Mouse (Mus musculus) adrenal gland, postnatal 25 days (tissue): ENCODE measurements at regions not wholly inside any gene's neighbourhood (a gene's known extent, or its start where the extent isn't known, plus 50 kb on each side); places are given as distances from the start of the nearest gene placed in this dataset.

Experiments used
- DNase-seq: peaks from one replicate; pipeline ENCODE4 v3.0.0; 2021; ENCODE audit warnings: mixed read lengths

DNA sequence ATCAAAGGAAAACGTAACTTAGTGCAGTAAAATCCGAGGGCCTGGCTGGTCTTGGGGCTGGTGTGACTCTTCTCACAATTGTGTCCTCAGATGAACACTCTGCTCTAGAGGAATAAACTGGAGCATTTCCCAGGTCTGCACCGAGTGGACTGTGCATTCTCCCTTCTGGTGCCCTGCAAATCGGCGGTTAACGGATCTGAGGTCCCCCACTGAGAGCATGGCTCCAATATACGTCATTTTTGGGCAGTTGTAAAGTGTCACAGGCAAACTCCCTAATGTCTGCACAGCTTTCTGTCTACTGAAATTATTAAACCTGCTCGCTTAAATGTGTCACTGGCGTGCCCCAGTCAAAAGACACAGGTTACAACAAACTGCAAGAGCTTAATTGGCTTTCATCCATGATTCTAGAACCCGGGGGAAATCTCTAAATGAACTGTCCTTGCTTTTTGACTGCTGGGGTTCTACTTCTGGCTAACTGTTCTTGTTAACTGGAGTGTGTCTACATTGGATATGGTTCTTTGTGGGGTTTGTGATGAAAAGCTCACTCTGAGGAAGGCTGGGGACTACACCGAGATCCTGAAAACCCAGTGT, 93.7 kb upstream of the Gm47985 start:
- no peak for DNase-seq

DNA sequence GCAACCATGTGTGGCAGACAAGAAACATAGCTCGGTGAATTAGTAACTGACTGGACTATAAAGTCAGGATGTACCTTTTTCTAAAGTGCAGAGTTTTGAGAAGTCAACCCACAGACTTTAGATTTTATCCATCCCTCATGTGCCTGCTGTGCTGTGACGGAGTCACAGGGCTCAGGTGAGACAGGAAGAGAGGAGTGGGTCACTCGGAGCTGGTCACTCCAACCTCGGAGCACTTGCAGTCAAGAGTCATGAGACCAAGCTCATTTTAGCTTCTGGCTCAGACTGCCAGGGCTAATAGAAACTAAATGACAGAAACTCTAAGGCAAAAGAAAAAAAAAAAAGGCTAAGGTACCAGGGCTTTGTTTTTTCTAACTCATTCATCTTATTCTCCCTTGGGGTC, 90.3 kb upstream of the Gm47985 start:
- DNase-seq: no peak

DNA sequence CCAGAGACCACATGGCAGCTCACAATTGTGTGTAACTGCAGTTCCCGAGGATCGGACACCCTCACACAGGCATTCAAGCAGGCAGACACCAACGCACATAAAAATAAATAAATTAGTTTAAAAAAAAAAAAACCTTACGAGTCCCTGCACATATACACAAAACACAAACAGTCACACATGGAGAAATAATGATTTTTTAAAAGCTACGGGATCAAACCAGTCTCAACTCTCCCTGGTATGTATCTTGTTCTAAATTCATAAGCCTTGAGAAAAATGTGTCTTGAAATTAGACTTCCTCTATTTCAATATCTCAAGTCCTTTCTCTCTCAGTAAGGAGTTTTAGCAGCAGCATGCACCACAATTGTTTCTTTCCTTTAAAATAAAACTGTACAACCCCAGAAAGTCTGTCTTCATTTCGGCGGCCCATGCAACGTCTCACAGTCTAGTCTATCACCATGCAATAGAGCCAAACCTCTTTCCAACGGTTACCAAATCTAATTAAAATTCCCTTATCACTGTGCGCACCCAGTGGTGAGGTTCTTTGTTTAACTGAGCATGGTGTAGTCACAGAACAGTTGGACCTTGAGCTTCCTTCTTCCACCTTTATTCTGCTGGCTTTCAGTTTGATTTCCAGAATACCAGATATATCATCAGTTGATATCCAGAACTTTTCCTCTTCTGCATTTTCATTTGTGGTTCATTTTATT, 86.8 kb upstream of the Gm47985 start:
- DNase-seq: no peak

DNA sequence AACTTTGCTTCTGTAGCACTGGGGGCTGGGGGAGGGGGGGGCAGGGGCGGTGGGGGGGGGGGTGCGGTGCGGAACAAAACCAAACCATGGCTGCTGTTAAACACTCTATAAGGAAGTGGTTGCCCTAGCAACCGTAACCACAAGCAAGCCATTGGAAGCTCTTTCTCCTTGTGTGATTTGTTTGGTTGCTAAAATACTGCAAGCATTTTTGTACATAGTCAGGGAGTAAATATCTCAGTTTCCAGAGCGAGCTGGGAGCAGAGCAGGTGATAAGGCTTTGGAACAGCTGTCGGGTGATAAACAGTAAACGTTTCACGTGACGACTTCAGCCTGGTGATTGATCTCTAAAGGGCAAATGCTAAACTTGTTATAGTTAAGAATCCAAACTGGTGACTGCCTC, 86.3 kb upstream of the Gm47985 start:
- DNase-seq: no peak

DNA sequence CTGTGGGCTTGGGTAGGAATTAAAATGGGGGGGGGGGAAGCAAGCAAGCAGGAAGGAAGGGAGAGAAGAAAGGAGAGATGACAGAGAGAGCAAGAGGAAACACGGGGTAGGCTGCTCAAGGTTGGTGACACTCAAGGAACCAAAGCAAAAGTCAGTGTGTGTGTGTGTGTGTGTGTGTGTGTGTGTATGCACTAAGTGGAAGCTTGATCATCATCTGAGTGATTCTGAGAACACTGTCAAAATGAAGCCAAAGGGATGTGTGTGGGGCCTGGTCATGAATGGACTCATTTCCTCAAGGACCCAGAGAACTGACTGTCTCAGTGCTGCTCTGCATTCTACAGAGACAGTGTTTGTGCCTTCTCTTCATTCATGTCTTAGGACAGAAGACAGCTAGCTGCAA, 84.8 kb upstream of the Gm47985 start:
- no peak for DNase-seq

DNA sequence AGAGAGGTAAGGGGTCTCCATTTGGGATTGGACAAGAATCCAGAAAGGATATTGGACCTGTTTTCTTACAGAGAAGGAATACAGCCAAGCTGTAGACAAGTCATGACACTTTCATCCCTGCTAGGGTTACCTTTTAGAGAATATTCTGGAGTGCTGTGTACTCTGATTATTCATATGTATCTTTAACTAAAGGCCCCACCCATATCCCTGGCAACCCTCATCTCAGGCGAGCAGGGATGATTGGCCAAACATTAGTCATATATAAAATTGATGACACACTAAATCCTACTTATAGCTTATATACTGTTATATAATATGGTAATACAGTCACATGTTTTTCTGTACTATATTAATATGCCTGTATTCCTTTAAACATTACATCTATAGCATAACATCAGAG, 83.6 kb upstream of the Gm47985 start:
- DNase-seq: no peak

DNA sequence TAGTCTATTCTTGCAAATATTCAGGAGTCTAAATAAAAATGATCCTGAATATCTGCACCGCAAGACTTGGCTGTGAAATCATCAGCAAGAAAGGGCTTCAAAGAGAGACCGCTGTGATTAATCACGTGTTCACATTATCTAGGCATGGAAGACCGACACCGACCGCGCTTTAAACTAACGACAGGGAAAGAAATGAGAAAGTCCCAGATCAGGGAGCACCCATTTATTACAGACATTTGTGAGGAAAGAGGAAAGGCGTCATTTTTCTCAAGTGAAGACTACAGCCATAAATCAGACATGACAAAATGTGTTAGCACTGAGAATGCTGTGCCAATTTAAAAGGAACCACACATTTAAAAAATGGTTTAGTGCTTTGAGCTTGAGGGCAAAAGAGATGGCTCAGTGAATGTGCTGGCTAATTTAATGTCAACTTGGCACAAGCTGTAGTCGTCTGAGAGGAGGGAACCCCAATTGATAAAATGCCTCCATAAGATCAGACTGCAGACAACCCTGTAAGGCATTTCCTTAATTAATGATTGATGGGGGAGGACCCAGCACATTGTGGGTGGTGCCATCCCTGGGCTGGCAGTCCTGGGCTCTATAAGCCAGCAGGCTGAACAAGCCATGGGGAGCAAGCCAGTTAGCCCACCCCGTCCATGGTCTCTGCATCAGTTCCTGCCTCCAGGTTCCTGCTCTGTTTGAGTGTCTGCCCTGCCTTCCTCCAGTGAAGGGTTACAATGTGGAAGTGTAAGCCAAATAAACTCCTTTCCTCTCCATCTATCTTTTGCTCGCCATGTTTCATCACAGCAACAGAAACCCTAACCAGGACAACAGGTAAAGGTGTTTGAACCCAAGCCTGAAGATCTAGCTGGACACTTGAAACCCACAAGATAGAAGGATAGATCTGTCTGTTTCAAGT, 81.5 kb upstream of the Gm47985 start:
- DNase-seq: no peak

DNA sequence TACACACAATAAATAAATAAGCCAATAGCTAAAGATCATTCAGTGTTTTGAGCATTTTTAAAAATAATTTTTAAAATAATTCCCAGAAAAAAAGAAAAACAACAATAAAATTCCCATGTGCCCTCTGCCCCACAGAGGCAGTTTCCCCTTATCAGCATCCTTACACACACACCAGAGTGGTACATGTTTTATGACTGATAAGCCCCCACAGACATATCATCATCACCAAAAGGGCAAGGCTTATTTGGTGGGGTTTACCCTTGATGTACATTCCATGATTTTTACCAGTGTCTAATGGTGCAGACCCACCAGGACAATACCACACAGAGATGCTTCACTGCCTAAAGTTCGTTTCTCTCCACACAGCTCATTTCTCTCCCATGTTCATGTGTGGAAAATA, 80.8 kb upstream of the Gm47985 start:
- DNase-seq: no peak

DNA sequence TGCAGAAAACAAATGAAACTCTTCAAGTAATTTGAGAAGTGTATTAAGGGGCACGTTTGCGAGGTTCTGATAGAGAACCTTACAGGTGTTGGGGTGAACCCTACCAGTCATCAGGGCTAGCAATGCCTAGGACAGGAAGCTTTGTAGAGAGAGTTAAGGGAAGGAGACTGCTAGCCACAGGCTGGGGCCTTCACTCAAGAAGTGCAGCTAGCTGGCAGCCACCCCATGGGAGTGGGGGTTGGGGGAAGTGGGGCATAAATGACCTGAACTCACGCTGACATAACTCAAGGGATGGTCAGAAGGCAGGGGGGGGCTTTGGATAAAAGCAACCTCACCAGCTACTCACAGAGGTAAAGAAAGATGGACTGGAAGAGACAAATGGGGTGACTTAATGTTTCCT, 80.3 kb upstream of the Gm47985 start:
- DNase-seq: no peak

DNA sequence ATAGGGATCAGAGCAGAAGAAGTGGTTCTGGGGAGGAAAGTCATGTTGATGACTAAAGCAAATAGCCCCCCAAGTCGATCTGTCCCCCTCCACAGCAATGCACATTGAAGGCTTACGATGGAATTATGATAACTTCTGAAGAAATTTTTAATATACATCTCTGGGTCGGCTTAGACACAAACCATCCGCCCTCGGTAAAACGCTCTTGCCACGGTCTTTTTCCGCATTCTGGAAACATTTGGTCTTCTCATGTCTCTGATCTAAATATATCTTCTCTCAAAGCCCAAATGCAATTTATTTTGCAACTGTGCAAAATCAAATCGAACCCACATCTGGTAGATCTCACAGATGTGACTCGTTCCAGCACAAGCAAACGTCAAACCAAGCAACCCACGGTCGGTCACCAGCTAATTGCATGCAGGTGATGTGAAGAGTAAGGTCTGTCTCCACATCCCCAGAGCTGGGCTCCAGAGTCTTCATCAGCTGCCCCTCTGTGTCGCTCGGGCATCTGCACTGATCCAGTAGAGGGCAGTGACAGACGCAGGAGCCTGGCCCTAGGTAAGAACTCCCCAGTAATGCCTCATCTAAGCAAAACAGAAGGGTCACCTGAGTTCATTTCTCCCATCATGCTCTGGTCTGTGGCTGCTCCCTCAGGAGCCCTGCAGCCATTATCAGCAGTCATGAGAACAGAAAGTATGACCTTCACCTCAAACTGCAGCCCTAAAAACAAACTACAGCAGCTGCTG, 79.5 kb upstream of the Gm47985 start:
- DNase-seq: no peak

DNA sequence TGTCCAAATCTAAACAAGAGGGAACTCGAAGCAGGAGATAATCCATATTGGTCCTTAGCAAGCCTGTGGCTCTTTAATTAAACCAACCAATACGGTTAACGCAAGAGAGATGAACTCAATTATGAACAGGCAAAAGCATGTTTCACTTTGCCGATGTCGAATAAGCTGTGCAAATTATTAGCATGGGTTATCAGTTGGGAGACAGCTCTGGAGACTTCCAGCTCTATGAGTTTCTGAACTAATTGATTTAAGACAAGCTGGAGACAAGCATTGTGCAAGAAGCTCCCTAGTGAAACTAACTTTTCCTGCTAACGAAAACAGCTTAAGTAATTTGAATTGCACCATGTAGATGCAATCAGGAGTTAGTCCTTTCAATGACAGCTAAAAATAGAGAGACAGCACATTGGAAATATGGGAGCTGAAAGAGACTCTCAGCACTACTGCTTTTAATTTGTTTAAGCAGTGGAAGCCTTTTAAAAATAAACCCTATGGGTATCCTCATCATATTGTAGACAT, 78.8 kb upstream of the Gm47985 start:
- DNase-seq: no peak

DNA sequence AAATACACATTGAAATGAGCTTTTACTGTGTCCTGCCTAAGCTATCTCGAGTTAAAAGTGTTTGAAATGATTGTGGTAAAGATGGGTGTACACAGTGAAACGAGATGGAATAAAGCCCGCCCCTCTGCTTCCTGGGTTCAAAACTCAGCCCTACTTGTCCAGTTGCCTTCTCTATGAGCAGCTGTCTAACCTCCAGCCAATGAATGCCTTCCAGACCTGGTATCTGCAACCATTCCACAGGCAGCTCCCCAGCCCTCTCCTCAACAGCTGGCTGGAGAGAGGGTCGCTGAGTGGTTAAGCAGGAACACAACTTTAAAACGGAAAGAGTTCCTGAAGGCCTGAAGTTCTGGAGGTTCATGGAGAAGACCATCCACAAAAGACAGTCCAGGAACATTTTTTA, 78.0 kb upstream of the Gm47985 start:
- no peak for DNase-seq

DNA sequence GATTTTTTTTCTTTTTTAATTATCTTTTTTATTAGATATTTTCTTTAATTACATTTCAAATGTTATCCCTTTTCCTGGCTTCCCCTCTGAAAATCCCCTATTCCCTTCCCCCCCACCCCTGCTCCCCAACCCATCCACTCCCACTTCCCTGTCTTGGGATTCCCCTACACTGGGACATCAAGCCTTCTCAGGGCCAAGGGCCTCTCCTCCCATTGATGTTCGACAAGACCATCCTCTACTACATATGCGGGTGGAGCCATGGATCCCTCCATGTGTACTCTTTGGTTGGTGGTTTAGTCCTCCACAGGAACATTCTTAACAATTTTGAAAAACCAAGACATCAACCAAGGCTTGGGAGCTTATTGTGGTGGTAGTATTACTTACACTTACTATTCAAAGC, 77.5 kb upstream of the Gm47985 start:
- DNase-seq: no peak

DNA sequence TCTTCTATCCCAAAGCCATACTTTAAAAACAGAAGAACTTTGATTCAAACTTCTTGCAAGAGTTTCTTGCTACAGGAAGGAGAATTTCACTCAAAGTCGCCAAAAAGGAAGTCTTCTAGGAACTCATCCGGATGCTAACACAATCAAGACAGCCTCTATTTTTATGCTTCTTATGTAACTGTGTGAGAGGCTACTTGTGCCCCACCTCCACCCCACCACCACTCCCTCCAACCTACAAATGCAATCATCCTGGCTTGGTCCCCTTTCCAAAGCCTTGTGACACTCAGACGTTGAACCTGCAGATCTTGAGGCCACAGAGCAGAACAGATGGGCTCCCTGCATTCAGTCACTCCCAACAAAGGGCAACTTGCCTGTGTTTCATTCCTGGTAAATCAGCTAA, 77.1 kb upstream of the Gm47985 start:
- DNase-seq: peak; percentile 3

DNA sequence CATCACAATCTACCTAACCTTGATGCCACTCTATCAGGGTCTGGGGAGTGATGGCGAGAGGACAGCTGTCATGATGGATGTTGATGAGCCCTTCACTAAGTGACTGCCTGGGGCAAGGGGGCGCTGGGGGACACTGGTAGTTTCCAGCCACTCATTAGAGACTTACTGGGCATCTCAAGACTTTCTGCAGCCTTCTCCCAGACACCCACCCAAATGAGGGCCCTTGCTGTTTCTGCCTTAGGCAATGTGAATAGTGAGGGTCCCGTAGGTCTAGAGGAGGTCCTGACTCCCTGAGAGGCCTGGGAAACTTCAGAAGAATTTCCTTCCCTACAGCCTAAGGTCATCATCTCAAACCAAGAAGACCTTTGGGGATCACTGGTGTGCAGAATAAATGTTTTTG, 74.9 kb upstream of the Gm47985 start:
- DNase-seq: no peak

DNA sequence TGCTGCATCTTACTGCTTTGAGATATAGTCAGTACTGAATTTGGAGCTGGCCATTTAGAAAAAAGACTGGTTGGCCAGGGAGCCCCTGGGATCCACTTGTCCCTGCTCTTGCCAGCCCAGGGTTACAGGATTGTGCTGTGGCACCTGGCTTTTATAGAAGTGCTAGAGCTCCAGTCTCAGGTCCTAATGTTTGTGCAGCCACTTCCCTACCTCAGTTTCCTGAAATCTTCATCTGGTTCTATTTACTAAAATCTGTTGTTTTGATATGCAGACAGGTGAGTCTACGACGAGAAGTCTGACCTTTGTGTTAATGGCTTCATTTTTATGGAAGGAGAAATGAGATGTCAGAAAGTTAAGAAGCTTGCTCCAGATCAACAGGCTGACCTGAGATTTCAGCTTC, 73.0 kb upstream of the Gm47985 start:
- no peak for DNase-seq

DNA sequence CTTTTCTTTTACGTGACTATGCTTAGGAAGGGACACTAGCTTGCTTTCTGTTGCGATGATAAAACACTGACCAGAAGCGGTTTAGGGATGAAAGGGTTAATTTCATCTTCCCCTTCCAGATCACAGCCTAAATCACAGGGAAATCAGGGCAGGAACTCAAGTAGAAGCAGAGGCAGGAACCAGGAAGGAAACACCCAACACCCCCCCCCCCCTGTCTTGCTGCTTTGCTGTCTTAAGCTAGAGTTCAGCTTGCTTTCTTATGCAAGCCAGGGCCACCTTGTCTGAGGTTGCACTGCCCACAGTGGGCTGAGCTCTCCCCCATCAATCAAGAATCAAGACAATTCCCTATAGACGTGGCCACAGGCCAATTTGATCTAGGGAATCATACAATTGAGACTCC, 71.9 kb upstream of the Gm47985 start:
- DNase-seq: no peak

DNA sequence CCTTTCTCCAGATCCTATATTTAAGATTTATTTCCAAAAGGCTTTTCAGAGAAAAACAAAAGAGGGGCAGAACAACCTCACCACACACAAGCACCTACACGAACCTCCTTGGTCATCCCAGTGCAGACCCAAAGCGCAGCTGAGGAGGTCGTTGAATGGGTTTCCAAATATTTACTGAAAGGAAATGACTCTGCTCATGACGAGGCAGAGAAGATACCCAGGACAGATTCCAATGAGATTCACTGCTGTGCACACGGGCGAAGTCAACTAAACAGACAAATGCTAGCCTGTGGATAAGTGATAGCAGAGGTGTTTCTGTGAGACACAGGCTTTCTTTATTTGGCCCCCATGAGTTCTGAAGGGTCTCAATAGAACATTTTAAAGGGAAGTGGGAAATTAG, 70.7 kb upstream of the Gm47985 start:
- no peak for DNase-seq

DNA sequence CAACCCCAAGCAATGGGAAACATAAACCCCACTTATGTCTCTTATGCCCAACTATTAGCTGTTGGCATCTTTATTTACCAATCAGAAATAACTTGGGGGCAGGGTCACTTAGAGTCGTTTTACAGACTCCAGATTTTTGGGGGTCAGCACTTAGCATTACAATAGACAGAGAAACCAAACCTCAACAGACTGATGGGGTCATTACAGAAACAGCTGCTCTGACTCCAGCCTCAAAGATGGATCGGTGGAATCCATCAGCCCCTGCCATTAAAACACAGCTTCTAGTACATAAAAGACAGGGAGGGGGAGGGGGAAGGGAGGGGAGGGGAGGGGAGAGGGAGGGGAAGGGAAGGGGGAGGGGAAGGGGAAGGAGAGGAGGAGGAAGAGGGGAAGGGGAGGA, 69.9 kb upstream of the Gm47985 start:
- no peak for DNase-seq

DNA sequence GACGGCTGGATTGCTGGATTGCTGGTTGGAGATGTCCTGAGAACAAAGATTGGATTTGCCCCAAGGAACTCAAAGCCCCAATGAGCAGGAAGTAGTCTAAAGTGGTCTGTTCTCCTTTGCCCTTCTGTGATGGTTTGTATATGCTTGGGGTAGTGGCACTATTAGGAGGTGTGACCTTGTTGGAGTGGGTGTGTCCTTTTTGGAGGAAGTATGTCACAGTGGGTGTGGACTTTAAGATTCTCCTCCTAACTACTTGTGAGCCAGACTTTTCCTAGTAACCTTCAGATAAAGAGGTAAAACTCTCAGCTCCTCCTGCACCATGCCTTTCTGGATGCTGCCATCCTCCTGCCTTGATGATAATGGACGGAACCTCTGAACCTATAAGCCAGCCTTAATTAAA, 69.1 kb upstream of the Gm47985 start:
- DNase-seq: no peak

DNA sequence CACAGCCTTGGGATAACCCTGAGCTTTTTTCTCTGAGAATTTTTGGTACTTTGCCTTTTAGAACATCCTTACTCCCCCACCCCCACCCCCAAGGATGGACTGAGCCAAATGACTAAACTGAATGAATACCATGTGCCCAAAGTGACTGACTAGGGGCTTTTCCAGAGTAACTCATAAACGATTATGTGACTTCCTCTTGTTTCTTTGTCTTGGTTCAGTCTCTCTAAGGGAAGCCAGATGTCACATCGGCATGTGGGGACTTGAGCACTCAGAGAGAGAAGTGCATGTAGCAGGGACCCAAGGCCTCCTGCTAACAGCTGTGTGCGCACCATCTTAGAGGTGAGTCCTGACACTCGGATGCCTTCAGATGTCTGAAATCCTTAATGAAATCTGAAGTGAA, 63.8 kb upstream of the Gm47985 start:
- no peak for DNase-seq

DNA sequence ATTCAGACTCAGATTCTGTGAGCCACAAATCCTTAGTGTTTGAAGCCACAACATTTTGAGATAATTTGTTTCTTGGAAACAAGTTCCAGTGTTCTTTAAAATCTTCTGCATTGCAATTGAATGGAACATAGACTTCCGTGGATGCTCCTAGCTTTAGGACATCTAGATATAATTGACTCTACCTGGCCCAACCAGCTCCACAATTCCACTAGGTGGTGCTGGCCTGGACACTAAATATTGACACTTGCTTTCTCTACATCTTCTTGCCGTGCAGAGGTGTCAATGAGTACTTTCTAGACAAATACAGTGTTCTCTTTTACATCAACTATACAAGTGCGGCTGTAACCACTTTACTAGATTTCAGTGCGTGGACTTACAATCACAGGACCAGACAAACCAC, 63.4 kb upstream of the Gm47985 start:
- no peak for DNase-seq

DNA sequence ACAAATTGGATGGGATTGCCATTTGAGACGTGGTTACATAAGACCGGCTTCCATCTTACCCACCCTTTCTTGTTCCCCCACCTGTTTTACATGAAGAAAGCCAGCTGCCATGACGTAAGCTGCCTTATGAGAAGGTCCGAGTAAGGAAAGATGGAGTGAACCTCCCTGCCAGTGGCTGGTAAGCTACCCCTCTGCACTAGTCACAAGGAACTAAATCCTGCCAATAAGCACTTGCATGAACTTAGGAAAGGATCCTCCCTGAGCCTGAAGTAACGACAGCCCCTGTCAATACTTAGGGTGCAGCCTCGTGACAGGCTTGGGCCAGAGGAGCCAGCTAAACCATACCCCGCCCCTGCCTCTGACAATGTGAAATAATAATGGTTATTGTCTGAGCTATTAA, 62.8 kb upstream of the Gm47985 start:
- DNase-seq: no peak
